Mouse (Mus musculus) embryonic facial prominence, embryonic 14.5 days (tissue): ENCODE data around the gene Igf2bp3. TPM values are rescaled to one million over a fixed set of nuclear protein-coding genes. Genes with fewer than 3 reads are reported as not detected.

Experiments
- ATAC-seq: fragments of 200-750 bp; cut with Nextera tagmentation; 2 replicates; pipeline ENCODE4 v1.8.0; 2017; ENCODE audit warnings: low read depth, moderate number of reproducible peaks, moderate TSS enrichment
- DNase-seq: peaks from one replicate; pipeline ENCODE4 v3.0.0-alpha.2; 2015; ENCODE audit warnings: low spot score
- H3K27ac ChIP-seq: fragments of 300-500 bp; sonication (generic); replicated peaks from 2 replicates; pipeline ENCODE4 v1.5.1; 2014; ENCODE audit warnings: low read depth, mild to moderate bottlenecking, low read length, moderate library complexity
- H3K27me3 ChIP-seq: fragments of 300-500 bp; sonication (generic); replicated peaks from 2 replicates; pipeline ENCODE4 v1.6.1; 2014; ENCODE audit warnings: low read length; ENCODE audit not compliant: control insufficient read depth, insufficient read depth
- H3K36me3 ChIP-seq: fragments of 300-500 bp; sonication (generic); 2 replicates; pipeline ENCODE4 v1.6.1; 2014; ENCODE audit warnings: low read length, mixed read lengths; ENCODE audit not compliant: control insufficient read depth, insufficient read depth
- H3K4me1 ChIP-seq: fragments of 300-500 bp; sonication (generic); 2 replicates; pipeline ENCODE4 v1.6.1; 2014; ENCODE audit warnings: antibody characterized with exemption, low read length; ENCODE audit not compliant: control insufficient read depth, insufficient read depth
- H3K4me2 ChIP-seq: fragments of 300-500 bp; sonication (generic); 2 replicates; pipeline ENCODE4 v1.6.1; 2014; ENCODE audit warnings: low read depth, mild to moderate bottlenecking, low read length, moderate library complexity, mixed read lengths
- H3K4me3 ChIP-seq: fragments of 300-500 bp; sonication (generic); 2 replicates; pipeline ENCODE4 v1.5.1; 2014; ENCODE audit warnings: low read depth, mild to moderate bottlenecking, low read length
- H3K9ac ChIP-seq: fragments of 300-500 bp; sonication (generic); 2 replicates; pipeline ENCODE4 v1.6.1; 2014; ENCODE audit warnings: low read depth, mild to moderate bottlenecking, low read length, moderate library complexity, mixed read lengths
- H3K9me3 ChIP-seq: fragments of 300-500 bp; sonication (generic); 2 replicates; pipeline ENCODE4 v1.6.1; 2016; ENCODE audit warnings: low read length; ENCODE audit not compliant: control insufficient read depth
- WGBS: fragments of 180-500 bp; shearing (Covaris S2); extraction: QIAGEN DNeasy Blood & Tissue Kit; methylation state at CpG from one replicate; pipeline ENCODE4 v1.1.7; 2014; 5-methylcytosine and 5-hydroxymethylcytosine counted together
- polyA plus RNA-seq: library from polyadenylated mRNA; unstranded; fragments of >200 nt; fragmentation: Nextera tagmentation; extraction: Ambion mirVana; gene quantifications from 2 replicates; pipeline ENCODE4 v1.2.1, GENCODE M21; 2014

Gene Igf2bp3
- polyA plus RNA-seq, 1 experiment from 2014 or later = 49.4 TPM

- no peaks in the 10 kb centered on the region for H3K36me3 ChIP-seq
- H3K4me2 ChIP-seq = no peak overlapping the region
- no peak overlapping the region for H3K4me3 ChIP-seq
- ATAC-seq (no peak), DNase-seq (no peak)
- H3K9ac ChIP-seq = no peak overlapping the region
- no peaks in the 10 kb centered on the region for H3K27me3 ChIP-seq
- WGBS = 83% methylated on average over 2 of the region's 2 CpGs
- no peaks in the 10 kb centered on the region for H3K9me3 ChIP-seq
- H3K4me1 ChIP-seq = no peaks in the 10 kb centered on the region
- no peak overlapping the region for H3K27ac ChIP-seq
Observed at GRCm38 (mm10) chr6:49146461-49146860, 68.3 kb downstream of the Igf2bp3 start.

GRCm38 (mm10) chr6:49142428-49142827 lies 72.3 kb downstream of the Igf2bp3 start:
- Histone ChIP-seq H3K27me3 (no peaks in the 10 kb centered on the region), H3K9me3 (no peaks in the 10 kb centered on the region), H3K4me1 (no peaks in the 10 kb centered on the region), H3K4me2 (no peak overlapping the region), H3K9ac (no peak overlapping the region), H3K36me3 (no peaks in the 10 kb centered on the region), H3K27ac (no peak overlapping the region), H3K4me3 (no peak overlapping the region)
- 86% methylated on average over 9 of the region's 9 CpGs for WGBS
- no peak for ATAC-seq
- DNase-seq = no peak

- 80% methylated on average over 5 of the region's 5 CpGs for WGBS
- peak; percentile 41 for ATAC-seq
- Histone ChIP-seq H3K27ac (no peak overlapping the region), H3K9ac (no peak overlapping the region), H3K36me3 (no peaks in the 10 kb centered on the region), H3K9me3 (no peaks in the 10 kb centered on the region), H3K4me3 (no peak overlapping the region), H3K27me3 (no peaks in the 10 kb centered on the region), H3K4me2 (no peak overlapping the region), H3K4me1 (no peaks in the 10 kb centered on the region)
- no peak for DNase-seq
Observed at GRCm38 (mm10) chr6:49141125-49141524, 73.6 kb downstream of the Igf2bp3 start.

- ATAC-seq (no peak), DNase-seq (no peak)
- H3K9me3 ChIP-seq = no peaks in the 10 kb centered on the region
- H3K9ac ChIP-seq = no peak overlapping the region
- 0 out of 2 replicates have a peak, but pooled peaks cover 3% of the 10 kb centered on the region for H3K36me3 ChIP-seq
- H3K27me3 ChIP-seq = no peaks in the 10 kb centered on the region
- WGBS = 80% methylated on average over 17 of the region's 17 CpGs
- no peak overlapping the region for H3K4me3 ChIP-seq
- H3K4me2 ChIP-seq = no peak overlapping the region
- no peak overlapping the region for H3K27ac ChIP-seq
- no peaks in the 10 kb centered on the region for H3K4me1 ChIP-seq
Observed at GRCm38 (mm10) chr6:49138159-49139051, 76.4 kb downstream of the Igf2bp3 start.

GRCm38 (mm10) chr6:49136739-49137138 lies 78.0 kb downstream of the Igf2bp3 start:
- Histone ChIP-seq H3K4me1 (no peaks in the 10 kb centered on the region), H3K4me2 (no peak overlapping the region), H3K9ac (no peak overlapping the region), H3K27me3 (no peaks in the 10 kb centered on the region), H3K9me3 (no peaks in the 10 kb centered on the region), H3K36me3 (peaks cover 10% of the 10 kb centered on the region; the same call in 1 of the 2 replicates), H3K4me3 (no peak overlapping the region), H3K27ac (no peak overlapping the region)
- ATAC-seq (no peak), DNase-seq (no peak)
- 81% methylated on average over 5 of the region's 5 CpGs for WGBS

GRCm38 (mm10) chr6:49132352-49133090 lies 82.2 kb downstream of the Igf2bp3 start:
- Histone ChIP-seq H3K4me3 (no peak overlapping the region), H3K4me1 (no peaks in the 10 kb centered on the region), H3K9ac (no peak overlapping the region), H3K36me3 (peaks cover 24% of the 10 kb centered on the region; the same call in 1 of the 2 replicates), H3K27ac (no peak overlapping the region), H3K9me3 (no peaks in the 10 kb centered on the region), H3K4me2 (no peak overlapping the region), H3K27me3 (no peaks in the 10 kb centered on the region)
- WGBS = 58% methylated on average over 6 of the region's 6 CpGs
- DNase-seq (no peak), ATAC-seq (no peak)

- H3K27me3 ChIP-seq = no peaks in the 10 kb centered on the region
- WGBS = 82% methylated on average over 9 of the region's 9 CpGs
- H3K36me3 ChIP-seq = peaks cover 24% of the 10 kb centered on the region; the same call in 1 of the 2 replicates
- H3K4me2 ChIP-seq = no peak overlapping the region
- H3K4me1 ChIP-seq = no peaks in the 10 kb centered on the region
- no peak for ATAC-seq
- H3K9me3 ChIP-seq = no peaks in the 10 kb centered on the region
- H3K9ac ChIP-seq = no peak overlapping the region
- DNase-seq = no peak
- H3K4me3 ChIP-seq = no peak overlapping the region
- H3K27ac ChIP-seq = no peak overlapping the region
Observed at GRCm38 (mm10) chr6:49131855-49132254, 82.9 kb downstream of the Igf2bp3 start.

GRCm38 (mm10) chr6:49130328-49130727 lies 84.4 kb downstream of the Igf2bp3 start:
- H3K9ac ChIP-seq = no peak overlapping the region
- H3K4me3 ChIP-seq = no peak overlapping the region
- H3K27ac ChIP-seq = no peak overlapping the region
- no peaks in the 10 kb centered on the region for H3K27me3 ChIP-seq
- no peaks in the 10 kb centered on the region for H3K9me3 ChIP-seq
- no peak overlapping the region for H3K4me2 ChIP-seq
- DNase-seq = no peak
- H3K4me1 ChIP-seq = no peaks in the 10 kb centered on the region
- no peak for ATAC-seq
- peaks cover 32% of the 10 kb centered on the region; the same call in 1 of the 2 replicates for H3K36me3 ChIP-seq
